Mouse (Mus musculus): ENCODE data around the gene Alpl. TPM values are rescaled to one million over a fixed set of nuclear protein-coding genes. Genes with fewer than 3 reads are reported as not detected.
A peak's percentile ranks its signal among the peaks of the same experiment; 100 is the strongest.

Gene Alpl
- total and polyA plus RNA-seq, 2 experiments = 5.1 to 7.3 TPM

GRCm38 (mm10) chr4:137814140-137814539 lies 18.0 kb upstream of the Alpl start:
- Histone ChIP-seq H3K79me2 (ENCODE audit: control insufficient read depth, insufficient read depth, low read length) (no peaks in the 10 kb centered on the region), H3K27ac (replicated peaks; ENCODE audit: insufficient read depth, low read depth, low read length) (no peak overlapping the region), H3K4me3 (ENCODE audit: insufficient read depth, low read depth, low read length) (no peak overlapping the region), H3K36me3 (ENCODE audit: control insufficient read depth, insufficient read depth, low read length) (no peaks in the 10 kb centered on the region), H3K4me1 (ENCODE audit: control insufficient read depth, insufficient read depth, low read length) (no peaks in the 10 kb centered on the region), H3K27me3 (ENCODE audit: control insufficient read depth, insufficient read depth, low read length) (no peaks in the 10 kb centered on the region), H3K9ac (ENCODE audit: low read depth, low read length) (no peak overlapping the region)
- 89% methylated on average over 7 of the region's 7 CpGs for WGBS
- DNase-seq (ENCODE audit: extremely low read depth, low read depth, low spot score) = no peak
- TF ChIP-seq CTCF (IDR thresholded peaks at IDR 0.05; ENCODE audit: low read depth, low read length) (no peak), POLR2A (IDR thresholded peaks at IDR 0.05; ENCODE audit: extremely low read depth, insufficient read depth, low read length) (no peak)

GRCm38 (mm10) chr4:137812946-137813708 lies 16.9 kb upstream of the Alpl start:
- no peak for DNase-seq (ENCODE audit: extremely low read depth, low read depth, low spot score)
- Histone ChIP-seq H3K4me1 (ENCODE audit: control insufficient read depth, insufficient read depth, low read length) (no peaks in the 10 kb centered on the region), H3K79me2 (ENCODE audit: control insufficient read depth, insufficient read depth, low read length) (no peaks in the 10 kb centered on the region), H3K36me3 (ENCODE audit: control insufficient read depth, insufficient read depth, low read length) (no peaks in the 10 kb centered on the region), H3K27me3 (ENCODE audit: control insufficient read depth, insufficient read depth, low read length) (no peaks in the 10 kb centered on the region), H3K9ac (ENCODE audit: low read depth, low read length) (no peak overlapping the region), H3K27ac (replicated peaks; ENCODE audit: insufficient read depth, low read depth, low read length) (no peak overlapping the region), H3K4me3 (ENCODE audit: insufficient read depth, low read depth, low read length) (no peak overlapping the region)
- 76% methylated on average over 13 of the region's 13 CpGs for WGBS
- TF ChIP-seq CTCF (IDR thresholded peaks at IDR 0.05; ENCODE audit: low read depth, low read length) (no peak), POLR2A (IDR thresholded peaks at IDR 0.05; ENCODE audit: extremely low read depth, insufficient read depth, low read length) (no peak)

DNA sequence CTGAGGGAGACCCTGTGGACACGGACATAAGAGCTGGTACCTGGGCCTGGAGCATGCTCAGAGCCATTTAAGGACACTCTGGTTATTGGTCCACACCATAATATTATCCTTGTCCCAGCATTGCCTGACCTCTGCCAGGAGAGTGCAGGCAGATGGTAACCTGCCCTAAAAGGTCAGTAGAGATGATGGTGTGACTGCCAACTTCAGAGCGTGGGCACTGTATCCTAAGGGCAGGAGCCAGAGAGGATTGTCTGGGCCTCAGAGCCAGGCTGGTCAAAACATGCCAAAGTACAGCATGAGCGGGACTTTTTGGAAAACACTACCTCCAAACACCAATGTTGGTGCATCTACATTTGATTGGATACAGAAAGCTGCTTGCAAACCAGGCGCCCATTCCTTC lies 13.8 kb upstream of the Alpl start:
- Histone ChIP-seq H3K4me1 (ENCODE audit: control insufficient read depth, insufficient read depth, low read length) (no peaks in the 10 kb centered on the region), H3K27me3 (ENCODE audit: control insufficient read depth, insufficient read depth, low read length) (no peaks in the 10 kb centered on the region), H3K9ac (ENCODE audit: low read depth, low read length) (no peak overlapping the region), H3K36me3 (ENCODE audit: control insufficient read depth, insufficient read depth, low read length) (no peaks in the 10 kb centered on the region), H3K4me3 (ENCODE audit: insufficient read depth, low read depth, low read length) (no peak overlapping the region), H3K27ac (replicated peaks; ENCODE audit: insufficient read depth, low read depth, low read length) (no peak overlapping the region), H3K79me2 (ENCODE audit: control insufficient read depth, insufficient read depth, low read length) (no peaks in the 10 kb centered on the region)
- 29% methylated on average over 4 of the region's 4 CpGs for WGBS
- TF ChIP-seq CTCF (IDR thresholded peaks at IDR 0.05; ENCODE audit: low read depth, low read length) = no peak
- TF ChIP-seq POLR2A (IDR thresholded peaks at IDR 0.05; ENCODE audit: extremely low read depth, insufficient read depth, low read length) = no peak
- DNase-seq (ENCODE audit: extremely low read depth, low read depth, low spot score) = peak; percentile 78

DNA sequence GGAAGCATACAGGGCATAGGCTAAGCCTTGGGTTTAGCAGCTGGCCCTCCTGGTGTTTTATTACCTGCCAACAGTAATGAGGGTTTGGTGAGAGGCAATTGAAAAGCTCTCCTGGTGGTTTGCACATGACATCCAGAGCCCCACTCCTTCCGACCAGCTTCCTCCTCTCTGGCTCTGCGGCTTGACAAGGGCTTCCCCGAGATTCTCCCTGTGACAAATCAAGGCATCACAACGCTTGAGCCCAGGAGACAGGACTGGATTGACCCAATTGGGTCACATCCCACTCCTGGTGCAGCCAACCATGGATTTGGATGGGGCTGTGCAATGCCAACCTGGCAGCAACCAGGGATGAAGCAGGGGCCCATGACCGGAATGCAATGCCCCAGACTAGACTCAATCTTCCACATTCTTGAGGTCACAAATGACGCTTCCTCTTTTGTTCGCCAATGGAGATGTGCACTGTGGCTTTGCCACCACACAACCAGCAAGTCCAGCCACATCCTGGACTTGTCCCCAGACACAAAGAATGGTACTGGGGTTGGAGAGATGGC lies 11.2 kb upstream of the Alpl start:
- Histone ChIP-seq H3K27me3 (ENCODE audit: control insufficient read depth, insufficient read depth, low read length) (no peaks in the 10 kb centered on the region), H3K27ac (replicated peaks; ENCODE audit: insufficient read depth, low read depth, low read length) (no peak overlapping the region), H3K4me1 (ENCODE audit: control insufficient read depth, insufficient read depth, low read length) (no peaks in the 10 kb centered on the region), H3K4me3 (ENCODE audit: insufficient read depth, low read depth, low read length) (no peak overlapping the region), H3K79me2 (ENCODE audit: control insufficient read depth, insufficient read depth, low read length) (no peaks in the 10 kb centered on the region), H3K9ac (ENCODE audit: low read depth, low read length) (no peak overlapping the region), H3K36me3 (ENCODE audit: control insufficient read depth, insufficient read depth, low read length) (no peaks in the 10 kb centered on the region)
- DNase-seq (ENCODE audit: extremely low read depth, low read depth, low spot score) = no peak
- 78% methylated on average over 7 of the region's 7 CpGs for WGBS
- TF ChIP-seq CTCF (IDR thresholded peaks at IDR 0.05; ENCODE audit: low read depth, low read length) = no peak
- no peak for TF ChIP-seq POLR2A (IDR thresholded peaks at IDR 0.05; ENCODE audit: extremely low read depth, insufficient read depth, low read length)

DNA sequence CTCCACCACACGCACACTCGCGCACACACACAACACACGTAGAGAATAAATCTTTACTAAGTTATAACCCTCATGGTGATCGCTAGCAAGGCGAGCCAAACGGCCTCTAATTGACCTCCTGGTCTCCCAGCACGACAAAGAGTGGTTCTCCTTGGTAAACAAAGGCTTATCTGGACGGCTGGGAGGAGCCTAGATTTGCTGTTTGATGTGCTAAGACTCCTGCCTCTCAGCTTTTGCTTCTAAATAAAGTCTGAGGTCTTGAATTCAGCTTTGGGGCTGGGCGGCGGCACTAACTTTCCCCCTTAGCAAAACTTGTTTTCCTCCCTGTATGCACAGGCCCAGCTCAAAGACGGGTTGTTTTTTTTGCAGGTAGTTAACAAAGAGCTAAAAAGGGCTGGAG lies 5.0 kb upstream of the Alpl start:
- no peak overlapping the region for H3K27ac ChIP-seq (replicated peaks; ENCODE audit: insufficient read depth, low read depth, low read length)
- no peak for DNase-seq (ENCODE audit: extremely low read depth, low read depth, low spot score)
- H3K27me3 ChIP-seq (ENCODE audit: control insufficient read depth, insufficient read depth, low read length) = no peaks in the 10 kb centered on the region
- peaks cover 3% of the 10 kb centered on the region; the same call in 1 of the 2 replicates for H3K4me1 ChIP-seq (ENCODE audit: control insufficient read depth, insufficient read depth, low read length)
- no peak overlapping the region for H3K9ac ChIP-seq (ENCODE audit: low read depth, low read length)
- H3K36me3 ChIP-seq (ENCODE audit: control insufficient read depth, insufficient read depth, low read length) = no peaks in the 10 kb centered on the region
- H3K79me2 ChIP-seq (ENCODE audit: control insufficient read depth, insufficient read depth, low read length) = no peaks in the 10 kb centered on the region
- no peak overlapping the region for H3K4me3 ChIP-seq (ENCODE audit: insufficient read depth, low read depth, low read length)
- WGBS = 68% methylated on average over 12 of the region's 12 CpGs
- TF ChIP-seq POLR2A (IDR thresholded peaks at IDR 0.05; ENCODE audit: extremely low read depth, insufficient read depth, low read length) (no peak), CTCF (IDR thresholded peaks at IDR 0.05; ENCODE audit: low read depth, low read length) (no peak)

DNA sequence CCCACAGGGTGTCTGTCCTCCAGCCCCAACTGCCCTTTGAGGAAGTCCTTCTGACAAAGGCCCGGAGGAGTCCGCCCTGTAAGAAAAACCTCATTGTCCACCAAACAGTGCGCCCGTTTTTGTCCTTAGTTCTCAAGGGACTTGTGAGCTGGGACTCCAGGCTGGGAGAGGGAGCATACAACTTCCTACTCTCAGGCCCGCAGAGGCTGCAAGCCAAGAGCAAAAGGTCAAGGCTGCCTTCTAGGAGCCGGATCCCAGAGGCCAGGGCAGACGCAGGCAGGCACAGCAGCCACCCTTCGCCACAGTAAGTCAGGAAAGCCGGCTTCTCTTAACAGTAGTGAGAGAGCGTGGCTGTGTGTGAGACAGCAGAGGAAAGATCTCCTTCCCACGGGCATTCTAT lies 4.1 kb upstream of the Alpl start:
- no peaks in the 10 kb centered on the region for H3K79me2 ChIP-seq (ENCODE audit: control insufficient read depth, insufficient read depth, low read length)
- no peaks in the 10 kb centered on the region for H3K27me3 ChIP-seq (ENCODE audit: control insufficient read depth, insufficient read depth, low read length)
- H3K27ac ChIP-seq (replicated peaks; ENCODE audit: insufficient read depth, low read depth, low read length) = no peak overlapping the region
- no peak for DNase-seq (ENCODE audit: extremely low read depth, low read depth, low spot score)
- no peak overlapping the region for H3K9ac ChIP-seq (ENCODE audit: low read depth, low read length)
- peaks cover 7% of the 10 kb centered on the region for H3K4me1 ChIP-seq (ENCODE audit: control insufficient read depth, insufficient read depth, low read length)
- TF ChIP-seq CTCF (IDR thresholded peaks at IDR 0.05; ENCODE audit: low read depth, low read length) (no peak), POLR2A (IDR thresholded peaks at IDR 0.05; ENCODE audit: extremely low read depth, insufficient read depth, low read length) (no peak)
- H3K4me3 ChIP-seq (ENCODE audit: insufficient read depth, low read depth, low read length) = no peak overlapping the region
- H3K36me3 ChIP-seq (ENCODE audit: control insufficient read depth, insufficient read depth, low read length) = no peaks in the 10 kb centered on the region
- WGBS = 55% methylated on average over 11 of the region's 11 CpGs
